Mouse (Mus musculus) right cerebral cortex, postnatal 36 days (tissue): Measurements from ENCODE around the gene Eaf2.
"Not testable (repeated sequence)": the region's sequence is repeated elsewhere in the genome, so short reads cannot be mapped to it uniquely, and the experiment has no call there.

Experiments used
- DNase-seq, 2 experiments: peaks; one replicate each; pipeline ENCODE4 v3.0.0; 2022; ENCODE audit warnings: low spot score in 2 of 2, mixed read lengths in 1 of 2

Eaf2 gene

DNA sequence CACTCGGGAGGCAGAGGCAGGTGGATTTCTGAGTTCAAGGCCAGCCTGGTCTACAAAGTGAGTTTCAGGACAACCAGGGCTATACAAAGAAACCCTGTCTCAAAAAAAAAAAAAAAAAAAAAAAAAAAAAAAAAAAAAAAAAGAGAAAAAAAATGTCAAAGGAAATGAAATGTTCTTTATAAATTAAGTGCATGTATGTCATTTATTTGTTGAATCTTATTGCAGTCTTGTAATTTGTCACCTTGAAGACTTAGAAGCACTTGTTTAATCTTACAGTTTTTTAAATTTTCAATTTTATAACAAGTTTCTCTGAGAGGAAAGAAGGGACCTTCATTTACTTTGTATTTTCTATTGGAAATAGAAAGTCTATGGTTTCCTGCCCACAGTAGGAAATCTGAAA lies 27.9 kb downstream of the Eaf2 start:
- DNase-seq: not testable (repeated sequence)

DNA sequence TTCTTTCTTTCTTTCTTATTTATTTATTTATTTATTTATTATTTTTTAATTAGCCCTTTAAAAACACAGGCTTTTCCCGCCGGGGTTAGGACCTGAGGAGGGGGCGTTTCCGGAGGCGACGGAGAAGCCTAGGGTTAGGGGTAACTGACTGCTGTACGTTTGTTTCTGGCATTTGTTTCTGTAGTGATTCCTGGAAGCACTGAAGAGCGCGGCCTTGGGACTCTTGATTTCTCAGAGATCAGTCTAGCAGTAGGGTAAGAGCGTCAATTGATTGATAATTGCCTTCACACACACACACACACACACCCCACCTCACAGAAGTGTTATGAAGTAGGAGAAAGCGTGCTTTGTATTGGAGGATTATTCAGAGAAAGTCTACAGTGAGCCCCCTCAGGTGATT lies 46.0 kb downstream of the Eaf2 start:
- no peak for DNase-seq

DNA sequence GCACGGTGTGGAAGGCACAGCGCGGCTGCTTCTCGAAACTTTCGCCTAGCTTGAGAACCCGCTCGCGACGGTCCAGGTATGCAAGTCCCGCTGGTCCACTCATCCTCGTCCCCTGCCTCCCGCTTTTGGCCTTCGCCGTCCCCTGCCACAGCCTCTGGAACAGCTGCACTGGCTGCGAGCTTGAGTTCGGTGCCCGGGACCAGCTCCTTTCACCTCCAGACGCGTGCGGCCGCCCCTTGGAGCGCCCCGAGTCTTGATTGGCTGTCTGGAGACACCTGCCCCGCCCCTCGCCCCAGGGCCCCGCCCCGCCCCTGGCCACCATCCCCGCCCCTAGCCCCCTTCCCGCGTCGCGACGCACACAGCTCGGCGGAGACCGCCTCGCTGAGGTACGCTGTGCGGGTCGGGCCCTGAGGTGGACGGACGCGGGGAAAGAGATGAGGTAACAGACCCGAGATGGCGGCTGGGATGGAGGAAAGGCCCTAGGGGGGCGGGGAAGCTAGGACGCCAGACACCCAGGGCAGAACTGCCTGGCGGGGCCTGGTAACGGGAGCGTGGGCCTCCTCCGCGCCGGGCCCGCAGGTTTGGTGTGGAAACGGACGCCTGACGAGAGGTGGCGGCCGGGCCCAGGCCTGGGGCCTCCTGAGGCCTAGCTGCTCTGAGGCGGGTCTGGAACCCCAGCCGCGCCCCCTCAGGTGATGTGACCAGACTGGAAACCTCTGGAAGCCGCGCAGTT lies 46.6 kb downstream of the Eaf2 start, which contains the start of gene Iqcb1:
TSS of gene Iqcb1 (plus strand) at position 332 of the 733 bp plus-strand sequence.
- peak; percentile 70 to 73 for DNase-seq

DNA sequence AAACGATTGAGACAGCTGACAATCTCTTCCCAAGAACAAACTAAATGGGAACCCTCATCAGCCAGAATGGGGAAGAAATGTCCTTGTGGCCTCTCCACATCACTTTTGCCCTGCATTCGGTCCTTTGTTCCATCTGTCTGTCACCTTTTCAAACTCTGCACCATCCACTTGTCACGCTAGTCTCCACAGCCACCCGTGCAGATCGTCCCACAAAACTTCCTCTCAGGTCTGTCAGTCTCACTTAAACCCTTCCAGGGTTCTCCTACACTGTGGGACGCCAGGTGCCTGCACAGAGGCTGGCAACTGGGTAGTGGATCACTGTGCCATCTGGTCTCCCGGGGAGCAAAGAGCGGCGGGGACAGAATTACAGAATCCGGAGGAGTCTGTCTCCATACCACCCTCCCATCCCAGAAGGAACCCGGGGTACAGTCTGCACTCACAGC lies 47.2 kb downstream of the Eaf2 start:
- no peak for DNase-seq

DNA sequence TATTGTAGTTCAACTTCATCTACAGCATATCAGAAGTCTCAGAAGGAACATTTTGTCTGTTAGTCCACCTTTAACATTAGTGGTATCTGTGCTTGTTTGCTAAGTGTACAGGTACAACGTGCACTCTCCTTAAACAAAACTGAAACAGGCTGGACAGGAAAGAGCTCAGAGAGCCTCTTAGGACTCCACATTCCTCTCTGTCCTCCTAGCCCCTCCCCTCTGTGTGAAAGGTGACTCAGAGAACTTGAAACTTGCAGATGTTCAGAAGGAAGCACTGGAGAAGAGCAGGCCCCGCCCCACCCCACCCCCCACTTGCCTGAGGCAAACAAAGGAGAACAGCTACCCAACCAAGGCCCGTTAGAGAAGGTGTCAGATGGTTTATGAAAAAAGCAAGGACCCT lies 53.3 kb downstream of the Eaf2 start:
- no peak for DNase-seq

DNA sequence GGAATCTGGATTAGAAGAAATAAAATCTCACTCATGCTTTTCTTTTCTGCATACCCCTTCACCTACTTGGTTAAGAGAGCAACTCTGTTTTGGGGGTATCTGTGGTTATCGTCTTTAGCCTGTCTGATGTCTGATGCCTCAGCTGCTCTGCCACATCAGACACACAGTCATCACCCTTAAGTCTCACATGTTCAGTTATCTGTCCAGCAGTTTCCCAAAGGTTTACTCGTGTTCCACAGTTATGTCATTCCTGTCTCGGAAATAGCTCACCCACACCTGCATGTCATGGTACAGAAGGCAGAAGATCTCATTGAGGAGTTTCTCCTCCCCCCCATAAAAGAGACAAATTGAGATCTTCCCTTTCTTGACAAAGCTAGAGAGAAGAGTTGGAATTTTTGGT lies 54.1 kb downstream of the Eaf2 start:
- DNase-seq: no peak

DNA sequence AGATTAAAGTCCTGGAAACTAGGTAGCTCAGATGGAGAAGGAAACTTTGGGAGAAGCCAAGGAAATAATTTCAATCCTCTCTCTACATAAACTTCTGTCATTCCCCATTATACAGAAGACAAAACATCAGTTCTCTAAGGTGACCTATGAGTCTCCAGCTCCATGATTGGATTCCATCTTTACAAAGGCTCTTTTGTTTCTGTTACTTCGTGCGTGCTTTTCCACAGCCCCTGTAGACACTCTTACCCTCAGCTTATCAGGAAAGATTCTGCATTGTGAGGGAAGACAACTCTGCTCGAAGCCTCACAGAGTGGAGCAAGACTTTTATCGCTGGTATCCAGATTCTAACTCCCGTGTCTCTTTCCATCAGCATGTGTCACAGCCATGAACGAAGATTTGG lies 54.8 kb downstream of the Eaf2 start:
- no peak for DNase-seq

DNA sequence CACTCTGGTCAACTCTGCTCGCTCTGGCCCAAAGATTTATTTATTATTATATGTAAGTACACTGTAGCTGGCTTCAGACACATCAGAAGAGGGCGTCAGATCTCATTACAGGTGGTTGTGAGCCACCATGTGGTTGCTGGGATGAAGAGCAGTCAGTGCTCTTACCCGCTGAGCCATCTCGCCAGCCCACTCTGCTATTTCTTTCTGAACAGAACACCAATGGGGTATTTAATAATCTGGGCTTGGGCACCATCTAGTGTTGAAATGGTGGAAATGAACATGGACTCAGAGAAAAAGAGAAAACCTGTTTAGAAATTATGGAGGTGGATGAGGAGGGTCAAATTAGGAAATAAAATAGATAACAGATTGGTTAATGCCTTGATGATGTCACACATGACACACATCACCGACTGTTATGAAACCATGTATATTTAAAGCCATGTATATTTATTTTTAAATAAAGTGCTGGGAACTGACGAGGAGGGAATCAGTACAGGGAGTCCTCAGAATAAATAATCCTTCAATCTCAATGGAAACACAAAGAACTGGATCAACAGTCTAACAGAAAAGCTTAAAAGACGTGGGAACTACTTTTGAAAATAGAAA lies 57.4 kb downstream of the Eaf2 start:
- DNase-seq: peak; percentile 67 to 78

DNA sequence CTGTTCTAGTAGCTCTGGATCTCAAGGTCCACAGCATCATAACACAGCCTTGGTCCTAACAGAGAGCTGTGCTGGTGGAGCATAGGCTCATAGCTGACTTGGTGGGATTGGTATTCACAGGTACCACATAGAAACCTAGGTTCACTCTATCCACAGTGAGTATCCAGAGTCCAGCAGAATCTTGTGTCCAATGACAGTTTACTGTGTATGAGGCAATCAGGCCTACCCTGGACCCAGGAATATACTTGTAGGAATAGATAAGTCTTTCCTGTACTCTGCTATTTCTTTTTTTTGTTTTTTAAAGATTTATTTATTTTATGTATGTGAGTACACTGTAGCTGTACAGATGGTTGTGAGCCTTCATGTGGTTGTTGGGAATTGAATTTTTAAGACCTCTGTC lies 57.9 kb downstream of the Eaf2 start:
- no peak for DNase-seq

DNA sequence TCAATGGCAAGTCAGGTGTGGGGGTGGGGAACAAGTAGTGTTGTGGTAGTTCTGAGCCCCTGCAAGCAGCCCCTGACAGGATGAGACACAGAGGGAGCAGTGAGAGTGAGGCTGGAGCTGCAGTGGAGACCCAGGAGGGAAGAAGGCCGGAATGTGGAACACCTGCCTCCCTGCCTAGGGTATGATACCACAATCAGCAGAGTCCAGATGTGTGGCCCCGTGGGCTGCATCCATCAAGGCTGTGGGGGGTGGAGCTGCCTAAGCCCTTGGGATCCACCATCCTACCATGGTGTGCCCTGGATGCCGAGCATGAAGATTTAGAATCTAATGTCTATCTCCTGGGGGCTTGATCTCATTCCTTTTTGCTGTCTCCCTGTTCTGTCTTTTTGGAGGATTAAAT lies 61.1 kb downstream of the Eaf2 start:
- DNase-seq: no peak

DNA sequence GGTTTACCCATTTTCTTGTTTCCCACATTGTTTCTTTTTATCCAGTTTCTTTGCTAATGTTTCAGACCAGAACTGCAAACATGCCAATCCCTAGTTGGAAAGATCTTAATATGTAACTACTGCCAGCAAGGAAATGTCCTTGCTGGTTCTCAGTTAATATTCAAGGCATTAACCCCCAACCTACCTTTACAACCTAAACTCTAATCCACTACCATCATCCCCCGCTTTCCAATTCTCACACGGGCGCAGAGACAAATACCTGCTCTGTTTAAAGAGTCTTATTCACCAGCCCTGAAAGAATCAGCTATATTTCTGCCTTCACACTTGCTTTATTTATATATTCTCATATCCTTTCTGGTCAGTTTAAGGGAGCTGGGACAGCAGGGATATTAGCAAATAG lies 66.2 kb downstream of the Eaf2 start:
- DNase-seq: no peak

DNA sequence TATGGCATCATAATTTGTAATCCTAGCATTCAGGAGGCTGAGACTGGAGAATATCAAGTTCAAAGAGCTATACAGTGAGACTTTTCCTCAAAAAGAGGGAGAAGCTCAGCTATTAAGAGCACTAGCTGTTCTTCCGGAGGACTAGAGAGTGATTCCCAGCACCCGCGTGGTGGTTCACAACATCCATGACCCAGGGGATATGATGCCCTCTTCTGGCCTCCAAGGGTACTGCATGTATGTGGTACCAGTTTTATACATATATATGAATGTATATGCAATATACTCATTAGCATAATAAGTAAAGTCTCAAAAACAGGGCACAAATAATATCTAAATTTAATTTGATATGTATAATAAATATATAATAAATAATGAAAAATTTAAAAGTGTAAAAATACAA lies 72.4 kb downstream of the Eaf2 start:
- no peak for DNase-seq

DNA sequence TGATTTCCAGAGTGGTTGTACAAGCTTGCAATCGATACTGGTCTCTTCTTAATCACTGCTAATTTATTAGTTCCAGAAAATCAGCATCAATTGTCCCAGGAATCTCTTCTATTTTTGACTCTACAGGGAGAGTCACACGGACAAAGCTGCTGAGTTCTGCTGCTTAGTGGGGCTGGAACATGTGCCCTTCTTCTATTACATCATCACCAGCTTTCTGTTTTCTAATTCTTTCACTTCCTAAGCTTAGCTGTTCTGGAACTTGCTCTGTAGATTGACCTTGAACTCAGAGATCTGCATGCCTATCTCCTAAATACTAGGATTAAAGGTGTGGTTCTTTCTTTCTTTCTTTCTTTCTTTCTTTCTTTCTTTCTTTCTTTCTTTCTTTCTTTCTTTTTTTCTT lies 76.5 kb downstream of the Eaf2 start:
- DNase-seq: no peak

DNA sequence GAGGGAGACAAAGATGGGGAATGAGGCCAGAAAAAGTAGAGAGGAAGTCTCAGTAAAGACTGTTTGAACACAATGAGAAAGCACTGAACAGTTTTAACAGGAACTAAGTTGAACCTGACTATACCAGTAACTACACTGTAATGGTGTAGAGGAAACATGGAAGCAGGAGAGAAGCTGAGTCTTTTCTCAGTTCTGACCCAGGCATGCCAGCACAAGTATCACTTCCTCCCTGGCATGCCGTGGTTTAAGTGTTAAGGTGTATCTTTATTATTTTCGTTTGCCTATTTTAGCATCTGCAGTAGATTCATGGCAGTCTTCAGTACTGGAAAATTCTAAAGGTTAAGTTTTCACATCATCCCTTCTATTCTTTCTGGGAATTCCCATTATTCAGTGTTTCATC lies 79.8 kb downstream of the Eaf2 start:
- no peak for DNase-seq

DNA sequence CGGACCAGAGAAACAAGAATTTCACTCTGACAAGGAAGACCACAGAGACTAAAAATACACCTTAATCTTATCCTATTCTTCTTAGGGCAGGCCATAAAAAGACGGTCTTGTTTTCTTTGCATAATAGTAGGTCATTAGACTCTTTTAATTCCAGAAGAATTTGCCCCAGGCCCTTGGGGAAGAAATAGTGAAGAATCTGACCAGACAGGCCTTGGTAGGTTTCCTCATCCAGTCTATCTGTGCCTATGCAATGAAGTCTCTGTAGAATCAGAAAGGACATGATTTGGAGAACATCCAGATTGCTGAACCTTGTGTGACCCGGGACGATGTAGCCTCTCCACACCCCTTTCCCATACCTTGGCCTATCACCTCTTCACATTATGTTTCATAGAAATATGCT lies 84.6 kb downstream of the Eaf2 start:
- no peak for DNase-seq

DNA sequence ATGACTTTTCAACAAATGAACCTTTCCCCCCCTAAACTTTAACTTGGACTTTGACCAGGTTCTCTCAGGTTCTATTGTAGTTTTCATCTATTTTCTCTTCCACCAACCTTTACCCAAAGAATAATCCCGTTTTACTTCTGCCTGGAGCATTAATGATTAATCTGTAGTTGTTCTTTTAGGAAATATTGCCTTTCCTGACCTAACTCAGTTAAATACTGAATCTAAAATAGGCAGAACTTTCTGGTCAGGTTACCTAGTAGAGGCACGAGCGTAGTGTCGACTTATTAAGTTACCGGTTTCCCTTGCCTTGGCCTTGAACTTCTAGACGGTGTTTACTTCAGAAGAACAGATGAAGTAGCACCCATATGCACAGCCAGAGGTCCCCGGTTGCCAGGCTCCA lies 88.3 kb downstream of the Eaf2 start:
- no peak for DNase-seq

DNA sequence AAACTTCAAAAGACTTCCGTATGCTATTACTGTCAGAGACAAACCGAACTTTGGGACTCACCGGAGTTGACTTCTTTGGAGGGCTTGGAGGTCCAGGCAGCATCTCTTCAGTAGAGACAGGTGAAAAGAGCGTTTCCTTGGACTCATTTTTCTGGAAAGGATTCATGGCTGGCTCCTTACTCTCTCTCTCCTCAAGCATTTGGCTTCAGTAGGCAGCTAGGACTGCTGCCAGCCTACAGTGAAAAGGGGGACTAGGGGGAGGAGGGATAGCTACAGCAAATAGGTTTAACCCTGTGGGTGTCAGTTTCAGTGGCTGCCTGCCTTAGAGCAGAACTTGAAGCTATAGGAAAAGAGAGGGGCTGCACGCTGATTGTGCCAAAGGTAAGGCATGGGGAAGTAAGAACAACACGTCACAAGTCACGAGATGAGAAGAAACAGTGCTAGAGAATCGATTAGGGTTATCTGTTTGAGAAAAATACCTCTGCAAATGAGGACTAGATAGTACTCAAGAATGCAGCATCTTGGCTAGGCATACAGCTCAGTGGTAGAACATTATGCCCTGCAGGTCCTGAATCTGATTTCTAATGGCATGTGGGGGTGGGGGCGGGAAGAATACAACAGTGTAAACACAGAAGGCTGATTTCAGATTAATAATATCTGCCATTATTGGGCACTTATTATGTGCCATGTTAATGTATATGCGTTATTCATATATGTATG lies 90.0 kb downstream of the Eaf2 start, which contains the start of gene Slc15a2:
TSS of gene Slc15a2 (minus strand) at position 369 of the 720 bp plus-strand sequence.
- DNase-seq: peak in 1 of 2 experiments; percentile 18

DNA sequence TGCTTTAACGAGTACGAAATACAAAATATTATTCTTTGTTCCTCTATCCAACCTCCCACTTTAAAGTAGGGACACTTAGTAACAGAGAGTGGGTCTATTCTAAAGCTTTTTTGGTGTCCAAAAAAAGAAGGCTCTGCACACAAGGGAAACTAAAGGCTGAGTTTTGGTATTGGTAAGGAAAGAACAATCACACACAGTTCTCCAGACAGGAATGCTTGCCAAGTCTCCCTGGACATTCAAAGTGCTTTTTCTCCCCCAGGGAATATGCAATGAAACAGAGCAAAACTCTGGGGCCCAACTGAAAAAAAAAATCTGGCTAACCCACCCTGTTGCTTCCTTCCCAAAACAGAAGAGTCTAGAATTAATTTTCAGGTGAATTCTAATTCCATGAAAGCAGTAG lies 90.7 kb downstream of the Eaf2 start:
- DNase-seq: no peak

DNA sequence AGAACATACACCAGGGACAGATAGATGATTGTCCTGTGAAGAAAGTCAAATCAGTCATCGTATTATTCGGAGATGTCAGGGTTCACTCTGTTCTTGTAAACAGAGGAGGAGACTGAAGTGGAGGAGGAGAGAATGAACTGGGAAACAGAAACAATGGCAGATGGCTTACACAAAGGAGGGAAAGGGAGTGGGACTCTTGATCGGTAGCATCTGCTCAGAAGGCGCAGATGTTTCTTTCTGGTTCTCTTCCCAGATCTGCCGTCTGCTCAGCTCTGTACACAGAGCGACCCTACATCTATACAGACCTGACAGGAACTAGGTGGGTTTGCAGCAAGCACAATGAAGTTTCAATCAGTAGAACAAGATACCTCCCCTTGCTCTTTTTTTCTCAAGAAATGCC lies 99.1 kb downstream of the Eaf2 start:
- no peak for DNase-seq

DNA sequence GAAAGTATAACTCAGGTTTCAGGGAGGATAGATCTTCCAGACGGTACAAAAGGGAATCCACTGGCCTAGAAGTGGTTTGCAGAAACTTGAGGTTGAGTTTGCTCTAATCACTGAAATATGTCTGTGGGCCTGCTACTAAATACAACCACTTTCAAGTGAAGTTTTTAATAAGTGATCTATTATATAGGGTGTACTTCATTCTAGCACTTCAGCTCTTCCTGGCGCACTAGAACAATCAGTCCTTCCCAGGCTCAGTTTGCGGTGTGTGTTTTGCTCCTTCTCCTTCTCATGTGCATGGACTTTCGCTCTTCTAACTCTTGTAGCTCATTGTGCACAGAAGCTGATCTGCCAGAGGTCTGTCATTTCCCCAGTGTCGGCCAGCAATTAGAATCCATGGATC lies 101.8 kb downstream of the Eaf2 start:
- no peak for DNase-seq

DNA sequence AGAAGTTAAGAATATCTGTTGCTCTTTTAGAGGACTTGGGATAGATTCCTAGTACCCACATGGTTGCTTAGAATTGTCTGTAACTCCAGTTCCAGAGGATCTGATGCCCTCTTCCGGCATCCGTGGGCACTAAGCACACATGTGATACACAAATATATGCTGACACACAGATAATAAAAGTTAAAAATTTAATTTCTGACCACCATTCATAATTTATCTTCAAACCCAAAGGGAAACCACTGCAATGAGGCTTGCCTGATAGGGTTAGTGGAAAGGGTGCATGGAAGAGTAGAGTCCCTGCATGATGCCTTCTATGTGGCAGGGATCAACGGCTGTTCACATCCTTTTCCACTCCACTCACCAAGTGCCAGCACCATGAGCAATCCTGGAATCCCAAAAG lies 103.1 kb downstream of the Eaf2 start:
- DNase-seq: no peak

DNA sequence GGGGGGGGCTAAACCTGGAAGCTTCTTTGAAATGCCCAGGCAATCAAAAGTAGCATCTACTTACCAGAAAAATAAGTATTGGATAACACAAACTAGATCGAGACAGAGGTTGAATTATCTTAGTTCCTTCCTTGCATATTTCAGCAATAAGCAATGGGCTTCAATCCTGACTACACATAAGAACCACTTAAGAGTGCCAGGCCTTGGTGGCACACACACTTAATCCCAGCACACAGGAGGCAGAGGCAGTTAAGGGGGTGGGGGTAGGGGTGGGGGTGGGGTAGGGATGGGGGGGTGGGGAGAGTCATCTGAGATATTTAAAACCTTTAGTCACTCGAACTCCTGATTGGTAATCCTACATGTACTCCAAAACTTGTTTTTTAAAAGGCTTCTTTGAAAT lies 103.6 kb downstream of the Eaf2 start:
- no peak for DNase-seq

DNA sequence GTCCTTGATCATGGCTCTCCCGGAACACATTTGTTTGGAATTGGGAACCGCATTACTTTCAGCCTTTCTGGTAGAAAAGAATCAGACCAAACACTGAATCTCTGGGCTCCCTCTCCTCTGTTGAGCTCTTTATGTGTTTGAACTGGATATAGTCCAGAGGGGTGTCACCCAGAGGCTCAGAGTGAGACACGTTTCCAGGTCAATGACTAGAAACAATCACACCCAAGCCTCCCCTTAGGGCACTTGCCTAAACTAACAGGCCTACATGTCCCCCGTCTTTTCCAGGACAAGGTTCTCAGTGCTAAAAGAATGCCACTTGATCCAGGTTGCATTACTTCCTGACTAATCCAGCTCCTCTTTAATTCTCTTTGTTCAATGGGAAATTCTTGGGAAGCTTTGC lies 104.0 kb downstream of the Eaf2 start:
- DNase-seq: peak in 1 of 2 experiments; percentile 14
